Mouse (Mus musculus) neural tube, embryonic 15.5 days (tissue): ENCODE results near the gene Stambp. TPM values are rescaled to one million over a fixed set of nuclear protein-coding genes. Genes with fewer than 3 reads are reported as not detected.
"Not testable (repeated sequence)": the region's sequence is repeated elsewhere in the genome, so short reads cannot be mapped to it uniquely, and the experiment has no call there.

Experiments used
- ATAC-seq: fragments of 200-750 bp; cut with Nextera tagmentation; 2 replicates; pipeline ENCODE4 v1.8.0; 2017; ENCODE audit warnings: mild to moderate bottlenecking, moderate TSS enrichment, moderate library complexity; ENCODE audit not compliant: low FRiP score
- H3K27ac ChIP-seq: fragments of 300-500 bp; sonication (generic); replicated peaks from 2 replicates; pipeline ENCODE4 v1.5.1; 2015; ENCODE audit warnings: mild to moderate bottlenecking, inconsistent platforms
- H3K27me3 ChIP-seq: fragments of 300-500 bp; sonication (generic); replicated peaks from 2 replicates; pipeline ENCODE4 v1.6.1; 2015; ENCODE audit warnings: inconsistent platforms
- H3K36me3 ChIP-seq: fragments of 300-500 bp; sonication (generic); 2 replicates; pipeline ENCODE4 v1.6.1; 2015; ENCODE audit warnings: inconsistent platforms
- H3K4me1 ChIP-seq: fragments of 300-500 bp; sonication (generic); 2 replicates; pipeline ENCODE4 v1.6.1; 2015; ENCODE audit warnings: inconsistent platforms
- H3K4me2 ChIP-seq: fragments of 300-500 bp; sonication (generic); 2 replicates; pipeline ENCODE4 v1.6.1; 2015; ENCODE audit warnings: inconsistent platforms, mild to moderate bottlenecking, moderate library complexity
- H3K4me3 ChIP-seq: fragments of 300-500 bp; sonication (generic); replicated peaks from 2 replicates; pipeline ENCODE4 v1.5.1; 2015; ENCODE audit warnings: mild to moderate bottlenecking, inconsistent platforms
- H3K9ac ChIP-seq: fragments of 300-500 bp; sonication (generic); replicated peaks from 2 replicates; pipeline ENCODE4 v1.6.1; 2015; ENCODE audit warnings: mild to moderate bottlenecking, inconsistent platforms
- H3K9me3 ChIP-seq: fragments of 300-500 bp; sonication (generic); replicated peaks from 2 replicates; pipeline ENCODE4 v1.6.1; 2016; ENCODE audit warnings: inconsistent platforms
- WGBS: fragments of 180-500 bp; shearing (Covaris S2); methylation state at CpG from one replicate; pipeline ENCODE4 v1.1.7; 2015; ENCODE audit warnings: mixed read lengths; 5-methylcytosine and 5-hydroxymethylcytosine counted together
- polyA plus RNA-seq: library from polyadenylated mRNA; unstranded; fragments of >200 nt; fragmentation: Nextera tagmentation; extraction: Ambion mirVana; gene quantifications from 2 replicates; pipeline ENCODE4 v1.2.1, GENCODE M21; 2015

Stambp gene
- polyA plus RNA-seq, 1 experiment from 2014 or later: 60.2 TPM

- Histone ChIP-seq H3K27me3 (no peaks in the 10 kb centered on the region), H3K9me3 (no peaks in the 10 kb centered on the region), H3K4me2 (no peak overlapping the region), H3K36me3 (no peaks in the 10 kb centered on the region), H3K9ac (no peak overlapping the region), H3K27ac (no peak overlapping the region), H3K4me3 (no peak overlapping the region), H3K4me1 (no peaks in the 10 kb centered on the region)
- WGBS: 85% methylated on average over 8 of the region's 8 CpGs
- no peak for ATAC-seq
Observed at GRCm38 (mm10) chr6:83592051-83592450, 19.5 kb upstream of the Stambp start.

- Histone ChIP-seq H3K27me3 (no peaks in the 10 kb centered on the region), H3K4me1 (no peaks in the 10 kb centered on the region), H3K27ac (no peak overlapping the region), H3K4me2 (no peak overlapping the region), H3K4me3 (no peak overlapping the region), H3K9me3 (no peaks in the 10 kb centered on the region), H3K9ac (no peak overlapping the region), H3K36me3 (no peaks in the 10 kb centered on the region)
- WGBS: 88% methylated on average over 3 of the region's 3 CpGs
- no peak for ATAC-seq
Observed at GRCm38 (mm10) chr6:83590301-83590700, 17.8 kb upstream of the Stambp start.

- not testable (repeated sequence) for H3K9ac ChIP-seq, H3K9me3 ChIP-seq, H3K36me3 ChIP-seq, H3K4me2 ChIP-seq, H3K27ac ChIP-seq, H3K27me3 ChIP-seq, H3K4me3 ChIP-seq, ATAC-seq, H3K4me1 ChIP-seq
- 89% methylated on average over 8 of the region's 8 CpGs for WGBS
Observed at GRCm38 (mm10) chr6:83587191-83587590, 14.7 kb upstream of the Stambp start.

GRCm38 (mm10) chr6:83585328-83585727 is 12.8 kb upstream of the Stambp start:
- H3K4me3 ChIP-seq, H3K9me3 ChIP-seq, H3K4me1 ChIP-seq, H3K36me3 ChIP-seq, H3K27me3 ChIP-seq, H3K4me2 ChIP-seq, ATAC-seq, H3K9ac ChIP-seq, H3K27ac ChIP-seq: not testable (repeated sequence)
- WGBS: 91% methylated on average over 9 of the region's 9 CpGs

- ATAC-seq: no peak
- no peaks in the 10 kb centered on the region for H3K36me3 ChIP-seq
- H3K4me1 ChIP-seq: peaks cover 7% of the 10 kb centered on the region
- no peak overlapping the region for H3K9ac ChIP-seq
- H3K27me3 ChIP-seq: peaks cover 5% of the 10 kb centered on the region; the same call in 1 of the 2 replicates
- WGBS: 67% methylated on average over 2 of the region's 2 CpGs
- no peak overlapping the region for H3K4me2 ChIP-seq
- H3K4me3 ChIP-seq: no peak overlapping the region
- H3K9me3 ChIP-seq: no peaks in the 10 kb centered on the region
- no peak overlapping the region for H3K27ac ChIP-seq
Observed at GRCm38 (mm10) chr6:83583591-83583990, 11.1 kb upstream of the Stambp start.

GRCm38 (mm10) chr6:83582938-83583270 is 10.4 kb upstream of the Stambp start:
- H3K9me3 ChIP-seq: no peaks in the 10 kb centered on the region
- H3K9ac ChIP-seq: 0 out of 2 replicates have a peak overlapping the region, but pooled peaks have one; percentile 17
- 0 out of 2 replicates have a peak, but pooled peaks have one; percentile 73 for ATAC-seq
- peak overlapping the region; percentile 35 for H3K4me2 ChIP-seq
- H3K27ac ChIP-seq: no peak overlapping the region
- H3K27me3 ChIP-seq: peaks cover 6% of the 10 kb centered on the region; the same call in 1 of the 2 replicates
- 4% methylated on average over 6 of the region's 6 CpGs for WGBS
- peaks cover 7% of the 10 kb centered on the region for H3K4me1 ChIP-seq
- H3K4me3 ChIP-seq: no peak overlapping the region
- no peaks in the 10 kb centered on the region for H3K36me3 ChIP-seq

GRCm38 (mm10) chr6:83582135-83582937 is 9.8 kb upstream of the Stambp start:
- no peak overlapping the region for H3K4me3 ChIP-seq

GRCm38 (mm10) chr6:83577534-83577933 is 5.0 kb upstream of the Stambp start:
- no peak for ATAC-seq
- no peak overlapping the region for H3K4me2 ChIP-seq

More at GRCm38 (mm10) chr6:83582135-83582937, 9.8 kb upstream of the Stambp start:
- Histone ChIP-seq H3K27me3 (peaks cover 6% of the 10 kb centered on the region; the same call in 1 of the 2 replicates), H3K4me1 (peaks cover 7% of the 10 kb centered on the region), H3K36me3 (no peaks in the 10 kb centered on the region), H3K9me3 (no peaks in the 10 kb centered on the region), H3K9ac (0 out of 2 replicates have a peak overlapping the region, but pooled peaks have one; percentile 17), H3K4me2 (peak overlapping the region; percentile 35), H3K27ac (no peak overlapping the region)
- 44% methylated on average over 20 of the region's 20 CpGs for WGBS
- peak; percentile 41; the same call in 1 of the 2 replicates for ATAC-seq

GRCm38 (mm10) chr6:83575609-83576008 is 3.1 kb upstream of the Stambp start:
- Histone ChIP-seq H3K9me3 (no peaks in the 10 kb centered on the region), H3K4me3 (no peak overlapping the region), H3K9ac (no peak overlapping the region), H3K4me2 (no peak overlapping the region), H3K4me1 (peaks cover 20% of the 10 kb centered on the region), H3K36me3 (no peaks in the 10 kb centered on the region), H3K27ac (no peak overlapping the region), H3K27me3 (0 out of 2 replicates have a peak, but pooled peaks cover 8% of the 10 kb centered on the region)
- no peak for ATAC-seq
- 84% methylated on average over 4 of the region's 4 CpGs for WGBS

More at GRCm38 (mm10) chr6:83577534-83577933, 5.0 kb upstream of the Stambp start:
- H3K27me3 ChIP-seq: peaks cover 10% of the 10 kb centered on the region; the same call in 1 of the 2 replicates
- no peaks in the 10 kb centered on the region for H3K36me3 ChIP-seq
- no peak overlapping the region for H3K9ac ChIP-seq
- H3K9me3 ChIP-seq: no peaks in the 10 kb centered on the region
- no peak overlapping the region for H3K27ac ChIP-seq
- no peak overlapping the region for H3K4me3 ChIP-seq
- peaks cover 10% of the 10 kb centered on the region for H3K4me1 ChIP-seq

- Histone ChIP-seq H3K4me2 (peak overlapping the region; percentile 78), H3K27ac (peak overlapping the region; percentile 90), H3K4me1 (peaks cover 20% of the 10 kb centered on the region), H3K4me3 (peak overlapping the region; percentile 56), H3K36me3 (peaks cover 13% of the 10 kb centered on the region), H3K27me3 (0 out of 2 replicates have a peak, but pooled peaks cover 5% of the 10 kb centered on the region), H3K9ac (peak overlapping the region; percentile 68), H3K9me3 (no peaks in the 10 kb centered on the region)
- 5% methylated on average over 37 of the region's 37 CpGs for WGBS
- ATAC-seq: peak; percentile 96
Observed at GRCm38 (mm10) chr6:83571840-83572667, 475 bp downstream of the Stambp start.

GRCm38 (mm10) chr6:83568901-83569862 is 3.3 kb downstream of the Stambp start:
- Histone ChIP-seq H3K36me3 (peaks cover 39% of the 10 kb centered on the region), H3K9me3 (no peaks in the 10 kb centered on the region), H3K27ac (no peak overlapping the region), H3K9ac (no peak overlapping the region), H3K27me3 (no peaks in the 10 kb centered on the region), H3K4me1 (peaks cover 20% of the 10 kb centered on the region), H3K4me2 (no peak overlapping the region), H3K4me3 (no peak overlapping the region)
- no peak for ATAC-seq
- WGBS: 78% methylated on average over 20 of the region's 20 CpGs
